Mouse (Mus musculus) heart, postnatal 0 days (tissue): ENCODE results near the gene Rhno1.

Experiments used
- CTCF ChIP-seq: IDR thresholded peaks from 2 replicates; pipeline ENCODE4 v1.5.1; 2016; ENCODE audit warnings: antibody characterized with exemption, control low read depth, low read depth
- EP300 ChIP-seq: IDR thresholded peaks from 2 replicates; pipeline ENCODE4 v1.6.1; 2016; ENCODE audit warnings: antibody characterized with exemption, low read depth

DNA sequence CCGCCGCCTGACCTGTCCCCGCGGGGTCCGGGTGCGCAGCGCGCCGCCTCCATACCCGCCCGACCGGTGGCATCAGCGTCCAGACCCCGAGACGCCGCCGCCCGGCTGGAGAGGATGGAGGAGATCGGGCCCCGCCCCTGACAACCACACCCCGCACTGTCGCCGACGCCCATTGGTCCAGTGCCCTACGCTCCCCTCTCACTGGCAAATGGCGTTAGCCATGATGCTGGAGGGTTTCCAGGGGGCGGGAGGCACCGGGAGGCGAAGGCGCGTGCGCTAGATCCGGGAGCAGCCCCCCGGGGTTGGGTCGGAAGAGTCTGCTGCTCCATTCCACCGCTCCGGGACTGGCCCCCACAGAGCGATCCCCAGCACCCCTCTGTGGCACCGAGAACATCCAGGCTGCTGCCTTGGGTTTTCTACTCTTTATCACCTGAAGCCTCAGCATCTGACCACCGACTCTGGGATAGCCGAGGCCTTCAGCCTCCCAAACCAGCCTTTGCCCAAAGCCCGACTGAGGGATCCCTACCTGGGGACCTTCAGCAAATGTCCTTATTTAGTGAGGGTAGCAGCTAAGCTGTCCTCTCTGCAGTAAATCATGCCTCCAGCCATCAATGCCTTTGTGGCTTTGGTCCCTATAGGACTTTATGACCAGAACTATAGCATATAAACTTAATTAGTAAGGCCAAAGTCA lies 6.8 kb downstream of the Rhno1 start, which contains the start of gene Tulp3:
- no peak for TF ChIP-seq CTCF
- TF ChIP-seq EP300 = no peak
